Mouse (Mus musculus) A20 (cell line): ENCODE data around the gene Vmn1r235.
"Not testable (repeated sequence)": the region's sequence is repeated elsewhere in the genome, so short reads cannot be mapped to it uniquely, and the experiment has no call there.

Source experiments
- DNase-seq: peaks from one replicate; pipeline ENCODE4 v3.0.0-alpha.2; 2011; ENCODE audit warnings: low read depth, low spot score

Vmn1r235 gene

GRCm38 (mm10) chr17:21256111-21256510, at the start of gene Vmn1r235:
Vmn1r235 (plus strand) TSS chr17:21256411.
- DNase-seq, result no peak

DNA sequence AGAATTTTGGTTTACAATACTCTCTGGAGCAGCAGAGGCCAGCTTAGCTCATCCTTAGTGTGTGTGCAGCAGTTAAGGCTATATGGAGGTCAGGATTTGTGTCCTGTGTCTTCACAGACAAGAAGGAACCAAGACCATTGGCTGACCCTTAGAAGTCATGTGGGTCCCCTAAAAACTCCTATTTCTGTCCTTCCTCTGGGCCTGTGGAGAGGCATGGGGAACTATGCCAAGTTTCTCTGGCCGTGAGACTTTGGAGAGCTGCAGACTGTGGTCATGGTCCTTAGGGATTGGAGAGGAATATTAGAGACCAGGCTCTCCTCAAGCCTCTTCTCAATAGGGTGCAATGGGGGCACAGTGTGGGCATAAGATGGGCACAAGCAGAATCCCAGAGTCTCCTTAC, 45.1 kb upstream of the Vmn1r235 start:
- DNase-seq, result not testable (repeated sequence)

DNA sequence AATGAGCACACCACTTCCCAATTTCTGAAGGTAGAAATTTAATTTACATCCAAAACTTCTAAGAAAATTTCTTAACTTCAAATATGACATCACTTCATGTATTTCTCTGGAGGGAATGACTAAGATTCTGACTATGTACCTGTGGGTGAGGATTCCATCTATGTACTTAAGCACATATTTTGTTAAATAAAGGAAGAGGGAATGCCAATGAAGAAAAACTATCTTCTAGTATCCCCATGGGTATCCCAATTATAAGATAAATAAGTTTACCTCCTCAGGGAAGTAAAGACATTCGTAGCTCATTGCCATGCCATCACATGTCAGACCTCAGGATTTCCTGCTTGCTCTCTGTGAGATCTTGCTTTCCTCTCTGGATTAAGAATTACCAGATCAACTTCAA, 30.4 kb upstream of the Vmn1r235 start, which contains the start of gene Vmn1r234:
TSS of gene Vmn1r234 (plus strand) at position 301 of the 400 bp plus-strand sequence.
- DNase-seq, result no peak

DNA sequence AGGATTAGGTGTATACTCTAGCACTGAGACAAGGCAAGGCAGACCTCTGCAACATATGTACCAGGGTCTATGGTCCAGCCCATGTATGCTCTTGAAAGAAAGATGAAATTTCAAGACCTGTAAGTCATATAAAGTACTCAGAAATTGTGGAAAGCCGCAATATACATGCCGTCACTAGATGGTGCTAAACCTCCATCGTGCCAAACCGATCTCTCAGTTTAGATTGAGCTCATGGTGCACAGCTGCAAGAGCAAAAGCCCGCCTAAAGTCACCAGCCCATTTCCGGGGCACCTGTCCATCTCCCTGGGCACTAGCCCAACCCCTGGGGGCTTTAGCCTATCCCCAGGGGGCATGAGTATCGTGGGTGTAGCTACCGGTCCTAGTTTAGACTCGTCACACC, 24.6 kb upstream of the Vmn1r235 start:
- peak; percentile 76 for DNase-seq

- peak; percentile 86 for DNase-seq
These were observed 15.9 kb downstream of the Vmn1r235 start for GRCm38 (mm10) chr17:21272103-21272502.

- DNase-seq, result no peak
These were observed 26.4 kb downstream of the Vmn1r235 start, which contains the start of gene Vmn1r236 for GRCm38 (mm10) chr17:21282642-21283041. Vmn1r236 (plus strand) TSS chr17:21282942.

- DNase-seq, result no peak
These were observed 28.2 kb downstream of the Vmn1r235 start for GRCm38 (mm10) chr17:21284395-21284794.

DNA sequence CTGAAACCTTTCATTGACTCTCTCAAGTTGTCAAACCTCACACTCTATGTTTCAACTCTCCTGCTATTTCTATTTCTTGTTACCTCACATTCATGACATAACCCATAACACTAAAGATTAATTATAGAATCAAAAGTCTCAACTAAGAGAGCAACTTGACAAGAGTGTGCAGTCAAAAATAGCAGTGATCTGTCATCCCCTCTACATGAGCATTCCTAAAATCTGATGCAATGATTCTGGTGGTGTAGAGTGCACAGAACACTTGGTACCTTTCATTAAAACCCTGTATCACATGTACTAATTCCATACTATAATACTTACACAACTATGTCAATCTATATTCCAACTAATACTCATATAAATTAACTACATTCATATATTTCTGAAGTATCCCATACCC, 33.5 kb downstream of the Vmn1r235 start:
- DNase-seq, result no peak

- DNase-seq, result no peak
These were observed 55.4 kb downstream of the Vmn1r235 start, which contains the start of gene Vmn1r237 for GRCm38 (mm10) chr17:21311565-21311964. Vmn1r237 (plus strand) TSS chr17:21311865.
